Mouse (Mus musculus) hindbrain, embryonic 11.5 days (tissue): ENCODE results near the gene Fads3. TPM values are rescaled to one million over a fixed set of nuclear protein-coding genes. Genes with fewer than 3 reads are reported as not detected.
A peak's percentile ranks its signal among the peaks of the same experiment; 100 is the strongest.

Experiments
- ATAC-seq: fragments of 200-750 bp; cut with Nextera tagmentation; 2 replicates; pipeline ENCODE4 v1.8.0; 2017; ENCODE audit warnings: mild to moderate bottlenecking, moderate TSS enrichment, moderate library complexity; ENCODE audit not compliant: low FRiP score
- DNase-seq: peaks from one replicate; pipeline ENCODE4 v3.0.0-alpha.2; 2015; ENCODE audit warnings: low spot score
- H3K27ac ChIP-seq: fragments of 300-500 bp; sonication (generic); 2 replicates; pipeline ENCODE4 v1.5.1; 2014; ENCODE audit warnings: mild to moderate bottlenecking, low read depth, low read length
- H3K27me3 ChIP-seq: fragments of 300-500 bp; sonication (generic); 2 replicates; pipeline ENCODE4 v1.6.1; 2014; ENCODE audit warnings: mild to moderate bottlenecking, low read length, moderate library complexity, mixed read lengths; ENCODE audit not compliant: control insufficient read depth, insufficient read depth
- H3K36me3 ChIP-seq: fragments of 300-500 bp; sonication (generic); 2 replicates; pipeline ENCODE4 v1.6.1; 2014; ENCODE audit warnings: mild to moderate bottlenecking, low read length, moderate library complexity, mixed read lengths; ENCODE audit not compliant: control insufficient read depth, insufficient read depth
- H3K4me1 ChIP-seq: fragments of 300-500 bp; sonication (generic); replicated peaks from 2 replicates; pipeline ENCODE4 v1.6.1; 2014; ENCODE audit warnings: low read length, mixed read lengths; ENCODE audit not compliant: control insufficient read depth, insufficient read depth
- H3K4me2 ChIP-seq: fragments of 300-500 bp; sonication (generic); replicated peaks from 2 replicates; pipeline ENCODE4 v1.6.1; 2014; ENCODE audit warnings: mild to moderate bottlenecking, low read depth, low read length
- H3K4me3 ChIP-seq: fragments of 300-500 bp; sonication (generic); 2 replicates; pipeline ENCODE4 v1.5.1; 2014; ENCODE audit warnings: low read depth, low read length
- H3K9ac ChIP-seq: fragments of 300-500 bp; sonication (generic); 2 replicates; pipeline ENCODE4 v1.6.1; 2014; ENCODE audit warnings: low read depth, low read length
- H3K9me3 ChIP-seq: fragments of 300-500 bp; sonication (generic); 2 replicates; pipeline ENCODE4 v1.6.1; 2016; ENCODE audit warnings: low read length; ENCODE audit not compliant: control insufficient read depth
- WGBS: fragments of 180-500 bp; shearing (Covaris S2); extraction: QIAGEN DNeasy Blood & Tissue Kit; methylation state at CpG from one replicate; pipeline ENCODE4 v1.1.7; 2014; 5-methylcytosine and 5-hydroxymethylcytosine counted together
- polyA plus RNA-seq: library from polyadenylated mRNA; unstranded; fragments of >200 nt; fragmentation: Nextera tagmentation; extraction: Ambion mirVana; gene quantifications from 2 replicates; pipeline ENCODE4 v1.2.1, GENCODE M21; 2014

The Fads3 gene
- polyA plus RNA-seq, 1 experiment from 2014 or later: 5.7 TPM

- Histone ChIP-seq H3K27me3 (no peaks in the 10 kb centered on the region), H3K4me3 (no peak overlapping the region), H3K9me3 (no peaks in the 10 kb centered on the region), H3K27ac (no peak overlapping the region), H3K4me1 (no peaks in the 10 kb centered on the region), H3K4me2 (no peak overlapping the region), H3K36me3 (no peaks in the 10 kb centered on the region), H3K9ac (no peak overlapping the region)
- DNase-seq (no peak), ATAC-seq (no peak)
- WGBS: 85% methylated on average over 2 of the region's 2 CpGs
Measured at GRCm38 (mm10) chr19:10050438-10050837, 9.1 kb downstream of the Fads3 start.

DNA sequence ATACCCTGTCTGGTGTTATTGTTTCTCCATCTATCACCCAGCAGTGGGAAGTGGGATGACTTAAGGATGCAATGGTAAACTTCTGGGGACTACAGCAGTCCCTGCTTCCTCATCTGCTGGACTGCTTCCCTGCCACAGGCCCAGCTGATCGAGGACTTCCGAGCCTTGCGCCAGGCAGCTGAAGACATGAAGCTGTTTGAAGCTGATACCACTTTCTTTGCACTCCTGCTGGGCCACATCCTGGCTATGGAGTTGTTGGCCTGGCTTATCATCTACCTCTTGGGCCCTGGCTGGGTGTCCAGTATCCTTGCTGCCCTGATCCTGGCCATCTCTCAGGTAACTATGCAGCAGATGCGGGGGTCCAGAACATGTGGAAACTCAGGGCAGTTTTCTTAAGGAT is 11.3 kb downstream of the Fads3 start:
- H3K4me2 ChIP-seq: no peak overlapping the region
- no peak overlapping the region for H3K27ac ChIP-seq
- H3K27me3 ChIP-seq: no peaks in the 10 kb centered on the region
- H3K36me3 ChIP-seq: no peaks in the 10 kb centered on the region
- H3K4me3 ChIP-seq: no peak overlapping the region
- H3K9me3 ChIP-seq: no peaks in the 10 kb centered on the region
- DNase-seq: no peak
- WGBS: 88% methylated on average over 4 of the region's 4 CpGs
- ATAC-seq: no peak
- H3K4me1 ChIP-seq: no peaks in the 10 kb centered on the region
- no peak overlapping the region for H3K9ac ChIP-seq

GRCm38 (mm10) chr19:10053692-10054260 is 12.4 kb downstream of the Fads3 start:
- H3K4me2 ChIP-seq: no peak overlapping the region
- no peak for ATAC-seq
- H3K9ac ChIP-seq: no peak overlapping the region
- WGBS: 92% methylated on average over 10 of the region's 10 CpGs
- no peaks in the 10 kb centered on the region for H3K9me3 ChIP-seq
- H3K36me3 ChIP-seq: no peaks in the 10 kb centered on the region
- no peak overlapping the region for H3K27ac ChIP-seq
- H3K27me3 ChIP-seq: no peaks in the 10 kb centered on the region
- DNase-seq: no peak
- H3K4me3 ChIP-seq: no peak overlapping the region
- H3K4me1 ChIP-seq: no peaks in the 10 kb centered on the region

GRCm38 (mm10) chr19:10054361-10055075 is 13.1 kb downstream of the Fads3 start:
- DNase-seq (no peak), ATAC-seq (no peak)
- Histone ChIP-seq H3K36me3 (no peaks in the 10 kb centered on the region), H3K27me3 (no peaks in the 10 kb centered on the region), H3K4me1 (no peaks in the 10 kb centered on the region), H3K4me2 (no peak overlapping the region), H3K27ac (no peak overlapping the region), H3K9ac (no peak overlapping the region), H3K9me3 (no peaks in the 10 kb centered on the region), H3K4me3 (no peak overlapping the region)
- 95% methylated on average over 6 of the region's 6 CpGs for WGBS

- 82% methylated on average over 3 of the region's 3 CpGs for WGBS
- H3K27ac ChIP-seq: no peak overlapping the region
- H3K9ac ChIP-seq: no peak overlapping the region
- no peak overlapping the region for H3K4me3 ChIP-seq
- H3K36me3 ChIP-seq: no peaks in the 10 kb centered on the region
- H3K27me3 ChIP-seq: no peaks in the 10 kb centered on the region
- no peak for DNase-seq
- H3K9me3 ChIP-seq: no peaks in the 10 kb centered on the region
- H3K4me1 ChIP-seq: no peaks in the 10 kb centered on the region
- ATAC-seq: no peak
- H3K4me2 ChIP-seq: no peak overlapping the region
Measured at GRCm38 (mm10) chr19:10055261-10055660, 13.9 kb downstream of the Fads3 start.

GRCm38 (mm10) chr19:10055783-10056660 is 14.7 kb downstream of the Fads3 start:
- Histone ChIP-seq H3K4me2 (no peak overlapping the region), H3K27ac (no peak overlapping the region), H3K9ac (no peak overlapping the region), H3K36me3 (no peaks in the 10 kb centered on the region), H3K27me3 (no peaks in the 10 kb centered on the region), H3K9me3 (no peaks in the 10 kb centered on the region), H3K4me1 (no peaks in the 10 kb centered on the region), H3K4me3 (no peak overlapping the region)
- DNase-seq: no peak
- ATAC-seq: 0 out of 2 replicates have a peak, but pooled peaks have one; percentile 13
- 87% methylated on average over 22 of the region's 22 CpGs for WGBS

DNA sequence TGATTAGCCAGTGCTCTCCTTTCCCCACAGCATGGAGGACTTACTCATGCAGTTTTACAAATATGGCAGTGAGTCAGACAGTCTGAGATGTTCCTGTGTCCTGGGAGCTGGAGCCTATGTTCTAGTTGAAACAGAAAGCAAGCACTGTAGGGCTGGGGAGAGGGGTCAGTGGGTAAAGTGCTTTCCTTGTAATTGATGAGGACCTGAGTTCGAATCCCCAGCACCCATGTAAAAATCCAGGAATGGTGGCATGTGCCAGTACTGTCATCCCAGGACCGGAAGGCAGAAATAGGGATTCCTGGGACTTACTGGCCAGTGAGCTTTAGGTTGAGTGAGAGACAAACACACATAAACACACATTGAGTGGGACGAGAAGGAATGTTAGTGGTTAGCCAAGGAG is 15.3 kb downstream of the Fads3 start:
- no peaks in the 10 kb centered on the region for H3K4me1 ChIP-seq
- H3K4me2 ChIP-seq: no peak overlapping the region
- no peaks in the 10 kb centered on the region for H3K9me3 ChIP-seq
- no peak overlapping the region for H3K4me3 ChIP-seq
- no peak overlapping the region for H3K27ac ChIP-seq
- no peak for DNase-seq
- H3K36me3 ChIP-seq: no peaks in the 10 kb centered on the region
- H3K9ac ChIP-seq: no peak overlapping the region
- ATAC-seq: no peak
- 93% methylated on average over 3 of the region's 3 CpGs for WGBS
- H3K27me3 ChIP-seq: no peaks in the 10 kb centered on the region

- Histone ChIP-seq H3K9me3 (no peaks in the 10 kb centered on the region), H3K4me3 (no peak overlapping the region), H3K4me2 (no peak overlapping the region), H3K27ac (no peak overlapping the region), H3K36me3 (0 out of 2 replicates have a peak, but pooled peaks cover 6% of the 10 kb centered on the region), H3K27me3 (no peaks in the 10 kb centered on the region), H3K9ac (no peak overlapping the region), H3K4me1 (no peaks in the 10 kb centered on the region)
- no peak for ATAC-seq
- no peak for DNase-seq
- 65% methylated on average over 11 of the region's 11 CpGs for WGBS
Measured at GRCm38 (mm10) chr19:10057486-10058351, 16.4 kb downstream of the Fads3 start.
